Mouse (Mus musculus) spleen, adult 18-20 months (tissue): ENCODE results near the gene Nod2.

Experiments used
- DNase-seq, 2 experiments: peaks; one replicate each; pipeline ENCODE4 v3.0.0; 2022; ENCODE audit warnings: mixed read lengths in 2 of 2

Nod2 gene

GRCm38 (mm10) chr8:88680566-88680965 is 33.5 kb downstream of the Nod2 start:
- DNase-seq: no peak

- no peak for DNase-seq
Observed at GRCm38 (mm10) chr8:88681046-88681445, 33.9 kb downstream of the Nod2 start.

GRCm38 (mm10) chr8:88683656-88684289 is 36.7 kb downstream of the Nod2 start:
- DNase-seq: no peak

GRCm38 (mm10) chr8:88686226-88686905 is 39.3 kb downstream of the Nod2 start:
- no peak for DNase-seq

GRCm38 (mm10) chr8:88686906-88687235 is 39.8 kb downstream of the Nod2 start:
- no peak for DNase-seq

GRCm38 (mm10) chr8:88689151-88689550 is 42.0 kb downstream of the Nod2 start:
- DNase-seq: no peak

- no peak for DNase-seq
Observed at GRCm38 (mm10) chr8:88689891-88690290, 42.8 kb downstream of the Nod2 start.

- DNase-seq: no peak
Observed at GRCm38 (mm10) chr8:88691342-88691948, 44.3 kb downstream of the Nod2 start.

- DNase-seq: no peak
Observed at GRCm38 (mm10) chr8:88691961-88692360, 44.8 kb downstream of the Nod2 start.

GRCm38 (mm10) chr8:88692866-88693265 is 45.8 kb downstream of the Nod2 start:
- DNase-seq: no peak

GRCm38 (mm10) chr8:88693376-88693775 is 46.3 kb downstream of the Nod2 start:
- no peak for DNase-seq

GRCm38 (mm10) chr8:88694291-88694690 is 47.2 kb downstream of the Nod2 start:
- peak; percentile 43 to 49 for DNase-seq

- no peak for DNase-seq
Observed at GRCm38 (mm10) chr8:88696228-88696627, 49.1 kb downstream of the Nod2 start.

- DNase-seq: peak; percentile 97 to 98
Observed at GRCm38 (mm10) chr8:88696721-88697641, 49.9 kb downstream of the Nod2 start, which contains the start of gene Cyld. Gene Cyld (plus strand): TSS chr8:88697028.

- no peak for DNase-seq
Observed at GRCm38 (mm10) chr8:88697642-88698031, 50.5 kb downstream of the Nod2 start.

GRCm38 (mm10) chr8:88698048-88698447 is 50.9 kb downstream of the Nod2 start:
- no peak for DNase-seq

- DNase-seq: no peak
Observed at GRCm38 (mm10) chr8:88701611-88702010, 54.5 kb downstream of the Nod2 start.

- no peak for DNase-seq
Observed at GRCm38 (mm10) chr8:88702816-88703215, 55.7 kb downstream of the Nod2 start.

- no peak for DNase-seq
Observed at GRCm38 (mm10) chr8:88723256-88723963, 76.3 kb downstream of the Nod2 start.
